Mouse (Mus musculus) midbrain, embryonic 11.5 days (tissue): ENCODE results near the gene Mrm1. TPM values are rescaled to one million over a fixed set of nuclear protein-coding genes. Genes with fewer than 3 reads are reported as not detected.

Experiments
- ATAC-seq: fragments of 200-750 bp; cut with Nextera tagmentation; 2 replicates; pipeline ENCODE4 v1.8.0; 2017; ENCODE audit warnings: moderate TSS enrichment, moderate library complexity; ENCODE audit not compliant: low FRiP score
- DNase-seq: peaks from one replicate; pipeline ENCODE4 v3.0.0; 2015; ENCODE audit warnings: low spot score; ENCODE audit errors: missing footprints
- H3K27ac ChIP-seq: fragments of 300-500 bp; sonication (generic); 2 replicates; pipeline ENCODE4 v1.5.1; 2014; ENCODE audit warnings: low read depth, low read length
- H3K27me3 ChIP-seq: fragments of 300-500 bp; sonication (generic); 2 replicates; pipeline ENCODE4 v1.6.1; 2014; ENCODE audit warnings: mild to moderate bottlenecking, low read length, moderate library complexity, mixed read lengths; ENCODE audit not compliant: control insufficient read depth, insufficient read depth
- H3K36me3 ChIP-seq: fragments of 300-500 bp; sonication (generic); 2 replicates; pipeline ENCODE4 v1.6.1; 2014; ENCODE audit warnings: mild to moderate bottlenecking, low read length, moderate library complexity, mixed read lengths; ENCODE audit not compliant: control insufficient read depth, insufficient read depth
- H3K4me1 ChIP-seq: fragments of 300-500 bp; sonication (generic); 2 replicates; pipeline ENCODE4 v1.6.1; 2014; ENCODE audit warnings: low read length; ENCODE audit not compliant: control insufficient read depth, insufficient read depth
- H3K4me2 ChIP-seq: fragments of 300-500 bp; sonication (generic); 2 replicates; pipeline ENCODE4 v1.6.1; 2014; ENCODE audit warnings: mild to moderate bottlenecking, moderate library complexity
- H3K4me3 ChIP-seq: fragments of 300-500 bp; sonication (generic); 2 replicates; pipeline ENCODE4 v1.5.1; 2014; ENCODE audit warnings: low read depth, low read length
- H3K9ac ChIP-seq: fragments of 300-500 bp; sonication (generic); 2 replicates; pipeline ENCODE4 v1.6.1; 2014; ENCODE audit warnings: low read length
- H3K9me3 ChIP-seq: fragments of 300-500 bp; sonication (generic); 2 replicates; pipeline ENCODE4 v1.6.1; 2016; ENCODE audit warnings: low read length; ENCODE audit not compliant: control insufficient read depth
- WGBS: fragments of 180-500 bp; shearing (Covaris S2); extraction: QIAGEN DNeasy Blood & Tissue Kit; methylation state at CpG from one replicate; pipeline ENCODE4 v1.1.7; 2014; 5-methylcytosine and 5-hydroxymethylcytosine counted together
- polyA plus RNA-seq: library from polyadenylated mRNA; unstranded; fragments of >200 nt; fragmentation: Nextera tagmentation; extraction: Ambion mirVana; gene quantifications from 2 replicates; pipeline ENCODE4 v1.2.1, GENCODE M21; 2014

The Mrm1 gene
- 10.3 and 11.4 TPM in 2 replicates for polyA plus RNA-seq

GRCm38 (mm10) chr11:84818961-84819692, at the start of gene Mrm1:
Gene Mrm1 (minus strand): TSS chr11:84819515.
- H3K4me1 ChIP-seq, result peaks cover 13% of the 10 kb centered on the region
- H3K27ac ChIP-seq, result peak within 1 kb of the TSS; percentile 6; the same call in 1 of the 2 replicates
- H3K4me3 ChIP-seq, result peak within 1 kb of the TSS; percentile 64
- peak within 1 kb of the TSS; percentile 73 for H3K9ac ChIP-seq
- under 1% methylated on average over 54 of the region's 55 CpGs for WGBS
- H3K27me3 ChIP-seq, result no peaks in the 10 kb centered on the region
- no peaks in the 10 kb centered on the region for H3K36me3 ChIP-seq
- H3K9me3 ChIP-seq, result no peaks in the 10 kb centered on the region
- peak; percentile 99 for DNase-seq
- peak within 1 kb of the TSS; percentile 99 for H3K4me2 ChIP-seq
- peak; percentile 86 for ATAC-seq

- Histone ChIP-seq H3K36me3 (no peaks in the 10 kb centered on the region), H3K4me3 (peak overlapping the region; percentile 77), H3K4me1 (peaks cover 11% of the 10 kb centered on the region), H3K27me3 (no peaks in the 10 kb centered on the region), H3K27ac (no peak overlapping the region), H3K9me3 (no peaks in the 10 kb centered on the region), H3K9ac (peak overlapping the region; percentile 86), H3K4me2 (peak overlapping the region; percentile 60)
- DNase-seq, result peak; percentile 81
- 19% methylated on average over 7 of the region's 7 CpGs for WGBS
- ATAC-seq, result no peak
These were observed 49.5 kb upstream of the Mrm1 start for GRCm38 (mm10) chr11:84868786-84869259.

GRCm38 (mm10) chr11:84867586-84867985, 48.3 kb upstream of the Mrm1 start:
- H3K9ac ChIP-seq, result no peak overlapping the region
- H3K4me1 ChIP-seq, result peaks cover 11% of the 10 kb centered on the region
- ATAC-seq (no peak), DNase-seq (peak; percentile 44)
- no peak overlapping the region for H3K4me2 ChIP-seq
- 89% methylated on average over 2 of the region's 2 CpGs for WGBS
- H3K27ac ChIP-seq, result no peak overlapping the region
- no peak overlapping the region for H3K4me3 ChIP-seq
- H3K27me3 ChIP-seq, result no peaks in the 10 kb centered on the region
- H3K36me3 ChIP-seq, result no peaks in the 10 kb centered on the region
- no peaks in the 10 kb centered on the region for H3K9me3 ChIP-seq

- Histone ChIP-seq H3K4me2 (no peak overlapping the region), H3K27me3 (no peaks in the 10 kb centered on the region), H3K36me3 (no peaks in the 10 kb centered on the region), H3K4me3 (no peak overlapping the region), H3K9ac (no peak overlapping the region), H3K27ac (no peak overlapping the region), H3K9me3 (no peaks in the 10 kb centered on the region), H3K4me1 (peaks cover 11% of the 10 kb centered on the region)
- ATAC-seq, result no peak
- DNase-seq, result no peak
- 75% methylated on average over 2 of the region's 2 CpGs for WGBS
These were observed 46.0 kb upstream of the Mrm1 start for GRCm38 (mm10) chr11:84865268-84865667.

GRCm38 (mm10) chr11:84855285-84855684, 36.0 kb upstream of the Mrm1 start:
- ATAC-seq, result no peak
- H3K27ac ChIP-seq, result no peak overlapping the region
- peaks cover 10% of the 10 kb centered on the region for H3K36me3 ChIP-seq
- no peaks in the 10 kb centered on the region for H3K4me1 ChIP-seq
- no peak overlapping the region for H3K9ac ChIP-seq
- DNase-seq, result no peak
- 94% methylated on average over 6 of the region's 6 CpGs for WGBS
- H3K9me3 ChIP-seq, result no peaks in the 10 kb centered on the region
- H3K4me2 ChIP-seq, result no peak overlapping the region
- no peak overlapping the region for H3K4me3 ChIP-seq
- no peaks in the 10 kb centered on the region for H3K27me3 ChIP-seq

GRCm38 (mm10) chr11:84847475-84848090, 28.3 kb upstream of the Mrm1 start:
- Histone ChIP-seq H3K9me3 (no peaks in the 10 kb centered on the region), H3K4me3 (no peak overlapping the region), H3K36me3 (peaks cover 7% of the 10 kb centered on the region; the same call in 1 of the 2 replicates), H3K27me3 (no peaks in the 10 kb centered on the region), H3K4me1 (no peaks in the 10 kb centered on the region), H3K4me2 (no peak overlapping the region), H3K27ac (no peak overlapping the region), H3K9ac (no peak overlapping the region)
- ATAC-seq, result no peak
- peak; percentile 72 for DNase-seq
- WGBS, result 92% methylated on average over 7 of the region's 7 CpGs

- H3K9me3 ChIP-seq, result no peaks in the 10 kb centered on the region
- ATAC-seq (no peak), DNase-seq (peak; percentile 69)
- H3K27ac ChIP-seq, result no peak overlapping the region
- WGBS, result 95% methylated on average over 15 of the region's 15 CpGs
- H3K36me3 ChIP-seq, result peaks cover 7% of the 10 kb centered on the region; the same call in 1 of the 2 replicates
- H3K27me3 ChIP-seq, result no peaks in the 10 kb centered on the region
- no peak overlapping the region for H3K4me3 ChIP-seq
- no peaks in the 10 kb centered on the region for H3K4me1 ChIP-seq
- no peak overlapping the region for H3K4me2 ChIP-seq
- H3K9ac ChIP-seq, result no peak overlapping the region
These were observed 27.6 kb upstream of the Mrm1 start for GRCm38 (mm10) chr11:84846741-84847474.

- 86% methylated on average over 2 of the region's 2 CpGs for WGBS
- Histone ChIP-seq H3K4me1 (no peaks in the 10 kb centered on the region), H3K36me3 (peaks cover 10% of the 10 kb centered on the region; the same call in 1 of the 2 replicates), H3K27ac (no peak overlapping the region), H3K4me3 (no peak overlapping the region), H3K27me3 (no peaks in the 10 kb centered on the region), H3K9ac (no peak overlapping the region), H3K9me3 (no peaks in the 10 kb centered on the region), H3K4me2 (no peak overlapping the region)
- DNase-seq (no peak), ATAC-seq (no peak)
These were observed 20.0 kb upstream of the Mrm1 start for GRCm38 (mm10) chr11:84839330-84839729.
